In the genomic region with DNA sequence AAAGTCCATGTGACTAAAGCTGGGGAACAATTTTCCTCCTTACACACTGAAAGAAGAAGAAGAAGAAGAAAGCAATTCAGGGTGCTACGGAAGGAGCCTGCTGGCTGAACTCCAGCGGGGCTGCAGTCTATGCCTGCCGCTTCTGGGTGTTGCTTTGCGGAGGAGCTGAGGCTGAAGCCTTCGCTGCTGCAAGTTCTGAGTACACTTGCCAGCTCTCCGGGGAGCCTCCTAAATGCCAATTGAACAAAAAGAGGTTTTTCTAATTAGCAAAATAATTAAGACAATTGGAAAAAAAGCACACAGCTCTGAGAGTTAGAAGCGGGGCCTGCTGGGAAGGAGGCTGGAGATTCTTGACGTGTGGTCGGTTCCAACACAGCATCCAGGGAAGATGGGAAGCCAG, we compare ENCODE assay signal across 17 mouse cellular contexts.
A peak's percentile ranks its signal among the peaks of the same experiment; 100 is the strongest.
DNase-seq lines count a peak whose midpoint lies in the region; ATAC-seq and TF ChIP-seq lines count a peak whose summit lies in the region.
"Had no signal": no experiment of that assay in that cellular context is flagged by ENCODE, and none has a peak within 500 bp of the region (broad histone marks: within the 10 kb centered on the region; RNA-seq: fewer than 3 reads in every experiment).

No protein-coding gene starts in this region.

- H3K9ac ChIP-seq in midbrain, postnatal 0 days (replicated peaks; ENCODE audit: low read length, poor library complexity, severe bottlenecking) = no peak overlapping the region
- H3K9ac ChIP-seq in midbrain, embryonic 13.5 days (replicated peaks) = no peak overlapping the region
- H3K9ac ChIP-seq: hindbrain, embryonic 12.5 days had no signal

- no peak overlapping the region for H3K4me2 ChIP-seq in midbrain, postnatal 0 days (ENCODE audit: low read depth, low read length, poor library complexity, severe bottlenecking)
- H3K4me2 ChIP-seq in midbrain, embryonic 13.5 days (replicated peaks) = no peak overlapping the region
- H3K4me2 ChIP-seq: hindbrain, embryonic 12.5 days had no signal

- no peaks in the 10 kb centered on the region for H3K27me3 ChIP-seq in midbrain, postnatal 0 days (ENCODE audit: insufficient read depth, low read length)
- no peaks in the 10 kb centered on the region for H3K27me3 ChIP-seq in midbrain, embryonic 13.5 days
- H3K27me3 ChIP-seq: hindbrain, embryonic 12.5 days; Patski had no signal

- ATAC-seq in frontal cortex, adult (ENCODE audit: low TSS enrichment) = peak; percentile 73; the same call in 1 of the 2 replicates
- no peak for ATAC-seq in midbrain, postnatal 0 days (ENCODE audit: low FRiP score)
- ATAC-seq in midbrain, embryonic 13.5 days = no peak
- ATAC-seq: intestine, embryonic 16.5 days; Patski had no signal

- no peaks in the 10 kb centered on the region for H3K9me3 ChIP-seq in midbrain, postnatal 0 days (ENCODE audit: low read length)
- 0 out of 2 replicates have a peak, but pooled peaks cover under 1% of the 10 kb centered on the region for H3K9me3 ChIP-seq in midbrain, embryonic 13.5 days
- H3K9me3 ChIP-seq: hindbrain, embryonic 12.5 days had no signal

- H3K4me3 ChIP-seq in midbrain, postnatal 0 days (ENCODE audit: low read depth, low read length) = no peak overlapping the region
- H3K4me3 ChIP-seq in midbrain, embryonic 13.5 days (replicated peaks) = no peak overlapping the region
- H3K4me3 ChIP-seq: heart, adult 2 months; hindbrain, embryonic 12.5 days had no signal

- no peak for DNase-seq in frontal cortex, postnatal 14 days (ENCODE audit: low spot score in 2 of 2)
- DNase-seq in midbrain, postnatal 0 days (ENCODE audit: low spot score) = peak; percentile 52
- DNase-seq in left cerebral cortex, postnatal 36 days (ENCODE audit: low spot score in 2 of 2) = peak; percentile 21 to 30
- DNase-seq in adrenal gland, adult 2 months = no peak
- DNase-seq in neural tube, embryonic 10.5 days (ENCODE audit: extremely low spot score, low spot score) = no peak
- no peak for DNase-seq in c-Kit-positive CD71-positive TER-119-positive erythroid progenitor cells, embryonic 14.5 days (ENCODE audit: low spot score)
- DNase-seq: adrenal gland, adult 8-10 months; heart, adult 2 months; liver; lung, adult 2 months had no signal

- intact Hi-C loops in left cerebral cortex, postnatal 36 days (cut with DNase I) = loop anchor here (5.0 kb wide), 1 partner anchor 295 kb away; no protein-coding TSS in a partner anchor

- H3K36me3 ChIP-seq in midbrain, postnatal 0 days (ENCODE audit: insufficient read depth, low read length) = no peaks in the 10 kb centered on the region
- H3K36me3 ChIP-seq in midbrain, embryonic 13.5 days = no peaks in the 10 kb centered on the region
- H3K36me3 ChIP-seq: hindbrain, embryonic 12.5 days had no signal

- TF ChIP-seq CTCF in midbrain, postnatal 0 days (IDR thresholded peaks at IDR 0.05) = no peak

- 45% methylated on average over 9 of the region's 9 CpGs for WGBS in midbrain, postnatal 0 days
- 49% methylated on average over 9 of the region's 9 CpGs for WGBS in midbrain, embryonic 13.5 days

- H3K4me1 ChIP-seq in midbrain, postnatal 0 days (ENCODE audit: insufficient read depth, low read length) = no peaks in the 10 kb centered on the region
- H3K4me1 ChIP-seq in midbrain, embryonic 13.5 days (replicated peaks) = no peaks in the 10 kb centered on the region
- H3K4me1 ChIP-seq: hindbrain, embryonic 12.5 days had no signal

- H3K27ac ChIP-seq in midbrain, postnatal 0 days (ENCODE audit: low read depth, low read length) = no peak overlapping the region
- no peak overlapping the region for H3K27ac ChIP-seq in midbrain, embryonic 13.5 days
- H3K27ac ChIP-seq: heart, adult 2 months; hindbrain, embryonic 12.5 days; kidney, postnatal 0 days; macrophage had no signal

Comparison
In these comparisons a context has a peak if more than half of its experiments do, and no peak if none do; other contexts are left out.
1. DNase-seq: peak in midbrain, postnatal 0 days (single experiment) and left cerebral cortex, postnatal 36 days (2 of 2); none in frontal cortex, postnatal 14 days (0 of 2), adrenal gland, adult 2 months (single experiment), neural tube, embryonic 10.5 days (single experiment) and c-Kit-positive CD71-positive TER-119-positive erythroid progenitor cells, embryonic 14.5 days (single experiment).